Mouse (Mus musculus) myocyte (in vitro differentiated cells): ENCODE results near the gene E2f4.

ENCODE experiments used
- MYOG ChIP-seq, 3 experiments: IDR thresholded peaks; one replicate each; pipeline ENCODE4 v1.6.1; 2011; ENCODE audit warnings: control low read depth in 2 of 3, low read depth in 2 of 3, mild to moderate bottlenecking in 2 of 3; ENCODE audit not compliant: insufficient read length in 2 of 3, control insufficient read depth in 1 of 3, insufficient read depth in 1 of 3
- POLR2A ChIP-seq: IDR thresholded peaks from one replicate; pipeline ENCODE4 v1.6.1; 2011; ENCODE audit warnings: low read depth, mild to moderate bottlenecking, control low read depth, moderate library complexity; ENCODE audit not compliant: insufficient read length
- TCF3 ChIP-seq: IDR thresholded peaks from one replicate; pipeline ENCODE4 v1.6.1; 2011; ENCODE audit warnings: low read depth, control low read depth; ENCODE audit not compliant: insufficient read length

DNA sequence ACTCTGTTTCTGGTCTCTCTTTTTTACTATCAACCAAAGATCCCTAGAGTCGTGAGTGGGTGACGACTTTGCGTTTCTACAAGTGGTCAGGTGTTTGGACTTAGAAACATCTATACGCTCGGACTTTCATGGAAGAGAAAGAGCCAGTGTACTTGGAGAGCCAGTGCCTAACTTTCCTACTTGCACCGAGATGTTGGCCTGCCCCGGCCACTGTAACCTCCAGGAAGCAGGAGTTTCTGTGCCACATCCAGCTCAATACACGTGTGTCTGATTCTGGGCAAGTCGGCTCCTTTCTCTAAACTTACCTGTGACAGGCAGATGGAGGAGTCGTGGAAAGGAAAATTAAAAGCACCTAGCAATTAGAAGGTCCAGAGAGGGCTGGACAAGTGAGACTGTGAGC, 21.6 kb upstream of the E2f4 start, which contains the start of gene Nol3:
- no peak for TF ChIP-seq POLR2A
- no peak for TF ChIP-seq TCF3
- no peak for TF ChIP-seq MYOG (IDR thresholded peaks at IDR 0.05; ENCODE audit: control insufficient read depth in 1 of 3, insufficient read depth in 1 of 3, insufficient read length in 2 of 3, low read depth in 2 of 3)
